ENCODE assay signal across 11 mouse cellular contexts in genomic region chr4:102104534-102105014, GRCm38 (mm10). TPM values are rescaled to one million over a fixed set of nuclear protein-coding genes. Genes with fewer than 3 reads are reported as not detected.
DNase-seq lines count a peak whose midpoint lies in the region.
"Had no signal": no experiment of that assay in that cellular context is flagged by ENCODE, and none has a peak within 500 bp of the region (broad histone marks: within the 10 kb centered on the region; RNA-seq: fewer than 3 reads in every experiment).

No protein-coding gene starts in this region.

- intact Hi-C loops in heart, postnatal 36 days (cut with DNase I) = no loop called here

- peak; percentile 2 for DNase-seq in heart, adult 8-10 months (ENCODE audit: low spot score)
- DNase-seq in heart, postnatal 36 days = no peak
- DNase-seq in CD4-positive helper T cell, adult 2 months (ENCODE audit: low read depth, low spot score) = peak; percentile 34
- DNase-seq in cerebellum, adult 11 months = peak; percentile 57
- peak; percentile 37 for DNase-seq in induced T-regulatory cell, adult 2 months (ENCODE audit: low read depth)
- DNase-seq in spleen, adult 12 weeks (ENCODE audit: low spot score) = no peak
- DNase-seq in frontal cortex, postnatal 25 days (ENCODE audit: low spot score in 2 of 2) = no peak
- no peak for DNase-seq in thymus, postnatal 4 days
- DNase-seq: gastrocnemius, postnatal 36 days; layer of hippocampus, adult 9-11 months; liver had no signal

RNA-seq across cellular contexts. Expression of gene Pde4b, which starts 17.2 kb away (rescaled TPM):
- 10 to 100 TPM; 19.7 to 32.0 (median 21.1) TPM for total RNA-seq in heart, adult 8-10 months (2022)
- 10 to 100 TPM; 19.9 to 30.2 TPM for total RNA-seq in heart, postnatal 36 days (2021)

Comparison
In these comparisons a context has a peak if more than half of its experiments do, and no peak if none do; other contexts are left out.
1. DNase-seq: peak in heart, adult 8-10 months (single experiment), CD4-positive helper T cell, adult 2 months (single experiment), cerebellum, adult 11 months (single experiment) and induced T-regulatory cell, adult 2 months (single experiment); none in heart, postnatal 36 days (0 of 2), spleen, adult 12 weeks (single experiment), frontal cortex, postnatal 25 days (0 of 2) and thymus, postnatal 4 days (single experiment).